In the genomic region with DNA sequence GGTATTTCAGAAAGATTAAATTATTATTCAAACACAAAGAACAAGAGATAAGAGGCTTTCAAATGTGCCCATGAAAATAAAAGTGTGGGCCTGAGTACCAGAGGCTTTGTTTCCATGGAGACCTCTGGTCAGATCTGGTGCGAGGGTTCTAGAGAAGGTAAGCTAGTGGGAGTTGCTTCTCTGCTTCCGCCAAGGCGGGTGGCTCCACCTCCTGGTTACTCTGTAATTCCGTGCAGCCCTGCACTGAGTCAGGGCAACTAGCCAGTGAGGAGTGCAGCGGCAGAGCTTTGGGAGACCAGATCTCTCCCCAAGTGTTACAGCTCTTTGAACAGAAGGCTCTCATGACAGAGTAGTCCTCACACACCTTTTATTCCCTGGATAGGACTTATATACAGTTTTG, we compare ENCODE assay signal across 42 mouse cellular contexts. TPM values are rescaled to one million over a fixed set of nuclear protein-coding genes. Genes with fewer than 3 reads are reported as not detected.
DNase-seq lines count a peak whose midpoint lies in the region; TF ChIP-seq lines count a peak whose summit lies in the region.
"Had no signal": no experiment of that assay in that cellular context is flagged by ENCODE, and none has a peak within 500 bp of the region (broad histone marks: within the 10 kb centered on the region; RNA-seq: fewer than 3 reads in every experiment).

No protein-coding gene starts in this region.

- H3K27me3 ChIP-seq in E14TG2a.4 (ENCODE audit: insufficient read depth, low read length): no peaks in the 10 kb centered on the region
- no peaks in the 10 kb centered on the region for H3K27me3 ChIP-seq in forebrain, embryonic 10.5 days (ENCODE audit: poor library complexity, severe bottlenecking)
- H3K27me3 ChIP-seq: CH12.LX; embryonic facial prominence, embryonic 13.5 days; hindbrain, embryonic 13.5 days; liver, embryonic 15.5 days; lung, embryonic 15.5 days; midbrain, embryonic 12.5 days; neural tube, embryonic 12.5 days had no signal

- H3K27ac ChIP-seq in forebrain, embryonic 10.5 days: no peak overlapping the region
- H3K27ac ChIP-seq: embryonic facial prominence, embryonic 13.5 days; hindbrain, embryonic 13.5 days; layer of hippocampus, adult 2 months; liver, embryonic 15.5 days; lung, embryonic 15.5 days; midbrain, embryonic 12.5 days; neural tube, embryonic 12.5 days had no signal

- 31% methylated on average over 5 of the region's 5 CpGs for WGBS in forebrain, embryonic 10.5 days

- peak; percentile 44 for DNase-seq in heart, adult 11 months
- DNase-seq in heart, adult 9 months (ENCODE audit: low spot score in 2 of 2): no peak
- peak; percentile 53 for DNase-seq in WW6 (ENCODE audit: low read depth, low spot score)
- peak; percentile 3 for DNase-seq in embryo, embryonic 11 days
- no peak for DNase-seq in forebrain, embryonic 10.5 days (ENCODE audit: extremely low spot score, low spot score)
- no peak for DNase-seq in left cerebral cortex, adult 18-20 months (ENCODE audit: low spot score in 2 of 2)
- DNase-seq in urinary bladder, postnatal 10 days (ENCODE audit: low spot score): no peak
- DNase-seq: adrenal gland, postnatal 25 days; cerebellum, adult 18-20 months; cerebellum, postnatal 10 days; forebrain, postnatal 0 days; heart, postnatal 4 days; kidney, adult 11 months; kidney, postnatal 25 days; left cerebral cortex, postnatal 4 days; right cerebral cortex, postnatal 4 days; thymus, postnatal 4 days had no signal

- peaks cover 7% of the 10 kb centered on the region; the same call in 1 of the 2 replicates for H3K9me3 ChIP-seq in E14TG2a.4 (ENCODE audit: low read length)
- no peaks in the 10 kb centered on the region for H3K9me3 ChIP-seq in forebrain, embryonic 10.5 days
- H3K9me3 ChIP-seq: embryonic facial prominence, embryonic 13.5 days; hindbrain, embryonic 13.5 days; lung, embryonic 15.5 days; midbrain, embryonic 12.5 days; neural tube, embryonic 12.5 days had no signal

- no peak overlapping the region for H3K4me3 ChIP-seq in E14TG2a.4 (replicated peaks; ENCODE audit: low read length)
- no peak overlapping the region for H3K4me3 ChIP-seq in forebrain, embryonic 10.5 days
- H3K4me3 ChIP-seq: embryonic facial prominence, embryonic 13.5 days; hindbrain, embryonic 13.5 days; layer of hippocampus, adult 2 months; liver, embryonic 15.5 days; lung, embryonic 15.5 days; midbrain, embryonic 12.5 days; myocyte; neural tube, embryonic 12.5 days had no signal

- H3K36me3 ChIP-seq in E14TG2a.4 (ENCODE audit: insufficient read depth, low read length): no peaks in the 10 kb centered on the region
- no peaks in the 10 kb centered on the region for H3K36me3 ChIP-seq in forebrain, embryonic 10.5 days (replicated peaks)
- H3K36me3 ChIP-seq: embryonic facial prominence, embryonic 13.5 days; hindbrain, embryonic 13.5 days; liver, embryonic 15.5 days; lung, embryonic 15.5 days; midbrain, embryonic 12.5 days; neural tube, embryonic 12.5 days had no signal

- peak; percentile 29 for TF ChIP-seq CTCF in E14TG2a.4 (conservative IDR thresholded peaks at IDR 0.05; ENCODE audit: low read length)

- H3K4me1 ChIP-seq in E14TG2a.4 (replicated peaks; ENCODE audit: low read depth, low read length): peaks cover 7% of the 10 kb centered on the region
- no peaks in the 10 kb centered on the region for H3K4me1 ChIP-seq in forebrain, embryonic 10.5 days
- H3K4me1 ChIP-seq: embryonic facial prominence, embryonic 13.5 days; hindbrain, embryonic 13.5 days; liver, embryonic 15.5 days; lung, embryonic 15.5 days; midbrain, embryonic 12.5 days; neural tube, embryonic 12.5 days had no signal

RNA-seq across cellular contexts. Expression of a gene that starts 33.6 kb away (rescaled TPM):
- not detected in 2 replicates for polyA plus RNA-seq in forebrain, embryonic 10.5 days (2016; fragmentation: Nextera tagmentation; extraction: Ambion mirVana)
- not detected for total RNA-seq in left cerebral cortex, adult 18-20 months (2021)
- total RNA-seq: adrenal gland, postnatal 25 days; CH12.LX; common myeloid progenitor, adult 5-6 weeks; forebrain, postnatal 0 days; gastrocnemius, adult 8-10 months; gastrocnemius, postnatal 4 days; heart, postnatal 4 days; layer of hippocampus, adult 2 months; layer of hippocampus, postnatal 14 days; left cerebral cortex, postnatal 4 days; megakaryocyte, adult 5-6 weeks; midbrain, postnatal 0 days had no signal
- polyA plus RNA-seq: C2C12; embryonic facial prominence, embryonic 13.5 days; forebrain, embryonic 11.5 days; forebrain, postnatal 0 days; heart, embryonic 11.5 days; heart, embryonic 16.5 days; hindbrain, embryonic 13.5 days; inflammation-experienced regulatory T-cells, adult 6 months; kidney, embryonic 14.5 days; limb, embryonic 14.5 days; liver, embryonic 15.5 days; lung, embryonic 15.5 days; midbrain, embryonic 12.5 days; midbrain, postnatal 0 days; myocyte; neural tube, embryonic 12.5 days; spleen, adult 2 months; thymus, postnatal 0 days had no signal

RNA-seq across cellular contexts. Expression of a gene that starts 37.4 kb away (rescaled TPM):
- polyA plus RNA-seq in forebrain, embryonic 10.5 days (2016; fragmentation: Nextera tagmentation; extraction: Ambion mirVana): not detected in 2 replicates
- not detected for total RNA-seq in left cerebral cortex, adult 18-20 months (2021)
- total RNA-seq: adrenal gland, postnatal 25 days; CH12.LX; common myeloid progenitor, adult 5-6 weeks; forebrain, postnatal 0 days; gastrocnemius, adult 8-10 months; gastrocnemius, postnatal 4 days; heart, postnatal 4 days; layer of hippocampus, adult 2 months; layer of hippocampus, postnatal 14 days; left cerebral cortex, postnatal 4 days; megakaryocyte, adult 5-6 weeks; midbrain, postnatal 0 days had no signal
- polyA plus RNA-seq: C2C12; embryonic facial prominence, embryonic 13.5 days; forebrain, embryonic 11.5 days; forebrain, postnatal 0 days; heart, embryonic 11.5 days; heart, embryonic 16.5 days; hindbrain, embryonic 13.5 days; inflammation-experienced regulatory T-cells, adult 6 months; kidney, embryonic 14.5 days; limb, embryonic 14.5 days; liver, embryonic 15.5 days; lung, embryonic 15.5 days; midbrain, embryonic 12.5 days; midbrain, postnatal 0 days; myocyte; neural tube, embryonic 12.5 days; spleen, adult 2 months; thymus, postnatal 0 days had no signal

Comparison
In these comparisons a context has a peak if more than half of its experiments do, and no peak if none do; other contexts are left out.
1. DNase-seq: peak in heart, adult 11 months (single experiment), WW6 (single experiment) and embryo, embryonic 11 days (single experiment); none in heart, adult 9 months (0 of 2), forebrain, embryonic 10.5 days (single experiment), left cerebral cortex, adult 18-20 months (0 of 2) and urinary bladder, postnatal 10 days (single experiment).